Mouse (Mus musculus) lung, postnatal 0 days (tissue): Measurements from ENCODE around the gene Zfand2b. TPM values are rescaled to one million over a fixed set of nuclear protein-coding genes. Genes with fewer than 3 reads are reported as not detected.

ENCODE experiments used
- ATAC-seq: fragments of 200-750 bp; cut with Nextera tagmentation; 2 replicates; pipeline ENCODE4 v1.8.0; 2017; ENCODE audit warnings: moderate library complexity
- DNase-seq: peaks from one replicate; pipeline ENCODE4 v3.0.0-alpha.2; 2016; ENCODE audit warnings: low spot score
- H3K27ac ChIP-seq: fragments of 300-500 bp; sonication (generic); 2 replicates; pipeline ENCODE4 v1.5.1; 2014; ENCODE audit warnings: antibody characterized with exemption, mild to moderate bottlenecking, low read length, mixed read lengths
- H3K27me3 ChIP-seq: fragments of 300-500 bp; sonication (generic); replicated peaks from 2 replicates; pipeline ENCODE4 v1.6.1; 2014; ENCODE audit warnings: low read length, mixed read lengths; ENCODE audit not compliant: insufficient read depth
- H3K36me3 ChIP-seq: fragments of 300-500 bp; sonication (generic); 2 replicates; pipeline ENCODE4 v1.6.1; 2014; ENCODE audit warnings: low read length, mixed read lengths; ENCODE audit not compliant: insufficient read depth
- H3K4me1 ChIP-seq: fragments of 300-500 bp; sonication (generic); 2 replicates; pipeline ENCODE4 v1.6.1; 2014; ENCODE audit warnings: antibody characterized with exemption, low read depth, low read length, mixed read lengths; ENCODE audit not compliant: insufficient read depth
- H3K4me2 ChIP-seq: fragments of 300-500 bp; sonication (generic); replicated peaks from 2 replicates; pipeline ENCODE4 v1.6.1; 2014; ENCODE audit warnings: low read depth, mild to moderate bottlenecking, low read length, moderate library complexity, mixed read lengths
- H3K4me3 ChIP-seq: fragments of 300-500 bp; sonication (generic); 2 replicates; pipeline ENCODE4 v1.5.1; 2014; ENCODE audit warnings: low read depth, low read length
- H3K9ac ChIP-seq: fragments of 300-500 bp; sonication (generic); replicated peaks from 2 replicates; pipeline ENCODE4 v1.6.1; 2014; ENCODE audit warnings: low read depth, mild to moderate bottlenecking
- H3K9me3 ChIP-seq: fragments of 300-500 bp; sonication (generic); 2 replicates; pipeline ENCODE4 v1.6.1; 2016; ENCODE audit warnings: low read length, mixed read lengths
- CTCF ChIP-seq: IDR thresholded peaks from 2 replicates; pipeline ENCODE4 v1.5.1; 2016; ENCODE audit warnings: antibody characterized with exemption, mild to moderate bottlenecking
- EP300 ChIP-seq: IDR thresholded peaks from 2 replicates; pipeline ENCODE4 v1.6.1; 2016; ENCODE audit warnings: antibody characterized with exemption, mild to moderate bottlenecking, control low read depth
- whole genome bisulfite sequencing: fragments of 180-500 bp; shearing (Covaris S2); extraction: QIAGEN DNeasy Blood & Tissue Kit; methylation state at CpG from one replicate; pipeline ENCODE4 v1.1.7; 2014; 5-methylcytosine and 5-hydroxymethylcytosine counted together
- polyA plus RNA-seq: library from polyadenylated mRNA; unstranded; fragments of >200 nt; fragmentation: Nextera tagmentation; extraction: Ambion mirVana; gene quantifications from 2 replicates; pipeline ENCODE4 v1.2.1, GENCODE M21; 2015

Zfand2b gene
- polyA plus RNA-seq, 1 experiment from 2014 or later = 56.1 TPM

- H3K36me3 ChIP-seq = peaks cover 32% of the 10 kb centered on the region
- H3K9me3 ChIP-seq = no peaks in the 10 kb centered on the region
- H3K4me2 ChIP-seq = no peak overlapping the region
- no peak overlapping the region for H3K4me3 ChIP-seq
- no peaks in the 10 kb centered on the region for H3K27me3 ChIP-seq
- DNase-seq (no peak), ATAC-seq (no peak)
- WGBS = 87% methylated on average over 4 of the region's 4 CpGs
- H3K27ac ChIP-seq = no peak overlapping the region
- no peaks in the 10 kb centered on the region; the same call in none of the 2 replicates for H3K4me1 ChIP-seq
- no peak overlapping the region for H3K9ac ChIP-seq
- TF ChIP-seq CTCF (no peak), EP300 (no peak)
Observed at GRCm38 (mm10) chr1:75181377-75181870, 13.0 kb downstream of the Zfand2b start.

- TF ChIP-seq CTCF (peak; percentile 32), EP300 (no peak)
- peaks cover 32% of the 10 kb centered on the region for H3K36me3 ChIP-seq
- WGBS = 79% methylated on average over 4 of the region's 4 CpGs
- no peak overlapping the region for H3K4me2 ChIP-seq
- no peaks in the 10 kb centered on the region for H3K9me3 ChIP-seq
- no peaks in the 10 kb centered on the region; the same call in none of the 2 replicates for H3K4me1 ChIP-seq
- no peaks in the 10 kb centered on the region for H3K27me3 ChIP-seq
- no peak for ATAC-seq
- DNase-seq = no peak
- H3K4me3 ChIP-seq = no peak overlapping the region
- no peak overlapping the region for H3K9ac ChIP-seq
- H3K27ac ChIP-seq = no peak overlapping the region
Observed at GRCm38 (mm10) chr1:75182160-75182559, 13.7 kb downstream of the Zfand2b start.

GRCm38 (mm10) chr1:75185495-75185894 is 17.0 kb downstream of the Zfand2b start:
- WGBS = 91% methylated on average over 11 of the region's 11 CpGs
- H3K27me3 ChIP-seq = no peaks in the 10 kb centered on the region
- peaks cover 32% of the 10 kb centered on the region for H3K36me3 ChIP-seq
- H3K4me3 ChIP-seq = no peak overlapping the region
- H3K4me2 ChIP-seq = no peak overlapping the region
- H3K9ac ChIP-seq = no peak overlapping the region
- H3K4me1 ChIP-seq = peaks cover 3% of the 10 kb centered on the region; the same call in 1 of the 2 replicates
- DNase-seq (no peak), ATAC-seq (no peak)
- H3K27ac ChIP-seq = no peak overlapping the region
- TF ChIP-seq CTCF (no peak), EP300 (no peak)
- H3K9me3 ChIP-seq = no peaks in the 10 kb centered on the region

DNA sequence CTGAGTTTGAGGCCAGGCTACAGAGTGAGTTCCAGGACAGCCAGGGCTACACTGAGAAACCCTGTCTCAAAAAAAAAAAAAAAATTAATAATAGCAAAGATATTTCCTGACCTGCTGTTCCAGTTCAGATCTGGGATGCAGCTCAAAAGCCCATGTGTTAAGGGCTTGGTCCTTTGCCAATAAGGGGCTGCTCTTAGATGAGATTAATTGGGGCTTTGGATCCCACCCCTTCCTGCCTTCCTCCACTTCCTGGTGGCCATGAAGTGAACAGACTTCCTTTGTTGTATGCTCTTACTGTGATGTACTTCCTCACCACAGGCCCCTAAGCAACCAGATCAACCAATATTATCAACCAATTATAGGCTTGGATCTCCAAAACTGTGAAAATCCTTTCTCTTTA is 18.7 kb downstream of the Zfand2b start:
- no peaks in the 10 kb centered on the region for H3K9me3 ChIP-seq
- peaks cover 10% of the 10 kb centered on the region; the same call in 1 of the 2 replicates for H3K4me1 ChIP-seq
- H3K9ac ChIP-seq = no peak overlapping the region
- no peak overlapping the region for H3K27ac ChIP-seq
- TF ChIP-seq CTCF = no peak
- no peak for TF ChIP-seq EP300
- H3K4me3 ChIP-seq = no peak overlapping the region
- DNase-seq = peak; percentile 17
- no peaks in the 10 kb centered on the region for H3K27me3 ChIP-seq
- peaks cover 32% of the 10 kb centered on the region for H3K36me3 ChIP-seq
- no peak overlapping the region for H3K4me2 ChIP-seq
- no peak for ATAC-seq

DNA sequence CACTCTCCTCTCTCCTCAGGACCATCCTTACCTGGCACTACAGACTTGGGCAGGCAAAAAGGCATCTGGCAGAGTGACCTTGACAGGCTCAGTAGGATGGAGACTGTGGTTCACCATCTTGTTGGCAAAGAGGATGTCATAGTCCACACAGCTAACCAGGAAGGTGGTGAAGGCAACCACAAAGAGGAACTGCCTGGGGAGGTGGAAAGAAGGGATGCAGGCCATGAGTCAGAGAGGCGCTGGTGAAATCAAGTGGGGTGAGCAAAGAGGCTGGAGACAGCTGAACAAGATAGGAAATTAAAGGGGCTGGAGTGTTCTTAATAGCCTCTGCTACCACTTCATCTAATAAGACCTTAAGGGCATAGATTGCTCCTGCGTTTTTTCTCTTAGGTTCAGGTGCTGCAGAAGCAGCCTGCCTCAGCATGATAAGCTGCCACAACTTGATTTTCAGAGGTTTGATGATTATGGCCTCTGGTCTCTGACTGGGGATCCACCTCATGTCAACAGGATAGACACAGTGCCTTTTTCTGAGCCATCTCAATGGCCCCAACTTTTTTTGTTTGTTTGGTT is 19.6 kb downstream of the Zfand2b start:
- Histone ChIP-seq H3K4me1 (peaks cover 10% of the 10 kb centered on the region; the same call in 1 of the 2 replicates), H3K4me3 (no peak overlapping the region), H3K4me2 (no peak overlapping the region), H3K27me3 (no peaks in the 10 kb centered on the region), H3K9ac (no peak overlapping the region), H3K36me3 (peaks cover 28% of the 10 kb centered on the region), H3K9me3 (no peaks in the 10 kb centered on the region), H3K27ac (no peak overlapping the region)
- ATAC-seq (no peak), DNase-seq (peak; percentile 16)
- no peak for TF ChIP-seq CTCF
- TF ChIP-seq EP300 = no peak
- WGBS = 79% methylated on average over 2 of the region's 2 CpGs

- Histone ChIP-seq H3K36me3 (peaks cover 7% of the 10 kb centered on the region), H3K4me2 (peak overlapping the region; percentile 67; the same call in 1 of the 2 replicates), H3K4me3 (no peak overlapping the region), H3K4me1 (peaks cover 10% of the 10 kb centered on the region; the same call in 1 of the 2 replicates), H3K9me3 (no peaks in the 10 kb centered on the region), H3K9ac (peak overlapping the region; percentile 96; the same call in 1 of the 2 replicates), H3K27ac (no peak overlapping the region; the same call in 1 of the 2 replicates), H3K27me3 (no peaks in the 10 kb centered on the region)
- TF ChIP-seq EP300 (no peak), CTCF (no peak)
- ATAC-seq (no peak), DNase-seq (no peak)
- WGBS = 26% methylated on average over 2 of the region's 2 CpGs
Observed at GRCm38 (mm10) chr1:75190577-75190976, 22.1 kb downstream of the Zfand2b start.
